Mouse (Mus musculus) spleen, embryonic (tissue): ENCODE results near the gene Hsf2bp.

Source experiments
- CTCF ChIA-PET: fragments of 350-600 bp; sonication (Branson Sonifier 250); formaldehyde crosslinking; loops from one replicate; lab custom pipeline; 2022; lab: Charles Lee

The Hsf2bp gene

DNA sequence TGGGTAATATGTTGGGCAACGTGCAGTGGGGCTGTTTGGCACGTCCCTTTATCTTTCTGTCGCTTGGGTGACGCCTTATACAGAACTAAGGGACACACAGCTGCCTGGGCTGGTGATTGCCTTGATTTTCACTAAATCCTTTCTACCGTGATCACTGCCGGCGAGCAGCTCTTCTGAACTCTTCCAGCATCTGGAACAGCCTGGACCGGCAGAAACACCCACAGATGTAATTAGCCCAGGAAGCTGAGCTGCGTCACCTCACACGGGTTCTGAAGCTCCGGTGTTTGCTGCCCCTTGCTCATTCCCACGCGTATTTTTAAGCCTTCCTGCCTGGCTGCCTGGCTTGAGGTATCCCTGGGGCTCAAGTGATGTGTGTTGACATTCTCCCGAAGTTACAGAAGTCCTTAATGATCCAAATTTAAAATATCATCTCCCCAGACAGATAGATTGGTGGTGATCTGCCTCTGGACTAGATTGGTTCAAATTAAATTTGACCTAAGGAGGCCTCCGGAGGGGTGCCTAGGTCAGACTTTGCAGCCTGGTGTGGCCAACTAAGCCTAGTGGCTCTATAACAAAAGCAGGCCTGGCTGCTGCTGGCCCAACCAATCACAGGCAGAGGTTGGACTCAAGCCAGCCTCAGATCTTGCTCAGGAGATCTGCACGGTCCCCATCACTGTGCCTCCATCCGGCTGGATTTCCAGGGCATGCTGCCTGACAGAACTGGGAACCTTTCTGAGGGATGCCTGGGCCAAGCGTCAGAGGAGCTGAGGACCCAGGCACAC is 123.1 kb downstream of the Hsf2bp start:
- CTCF ChIA-PET: no interaction called here

DNA sequence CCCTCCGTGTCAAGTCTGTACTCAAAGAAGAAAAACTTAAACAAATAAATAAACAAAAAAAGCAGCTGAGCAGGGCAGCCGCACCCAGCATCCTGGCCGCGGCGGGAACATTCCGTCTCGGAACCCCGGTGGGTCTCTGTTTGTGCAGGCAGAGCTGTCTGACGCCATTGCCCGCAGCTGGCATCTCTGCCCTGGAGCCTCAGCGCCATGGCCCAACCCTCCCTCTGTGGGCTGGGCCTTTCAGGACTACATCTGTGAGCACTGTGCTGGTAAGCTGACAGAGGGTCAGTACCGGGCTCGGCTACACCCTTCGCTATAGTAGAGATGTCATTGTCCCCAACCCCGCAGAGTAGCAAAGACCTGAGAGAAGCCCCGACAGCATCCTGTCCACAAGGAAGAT is 123.8 kb downstream of the Hsf2bp start:
- CTCF ChIA-PET: no interaction called here

DNA sequence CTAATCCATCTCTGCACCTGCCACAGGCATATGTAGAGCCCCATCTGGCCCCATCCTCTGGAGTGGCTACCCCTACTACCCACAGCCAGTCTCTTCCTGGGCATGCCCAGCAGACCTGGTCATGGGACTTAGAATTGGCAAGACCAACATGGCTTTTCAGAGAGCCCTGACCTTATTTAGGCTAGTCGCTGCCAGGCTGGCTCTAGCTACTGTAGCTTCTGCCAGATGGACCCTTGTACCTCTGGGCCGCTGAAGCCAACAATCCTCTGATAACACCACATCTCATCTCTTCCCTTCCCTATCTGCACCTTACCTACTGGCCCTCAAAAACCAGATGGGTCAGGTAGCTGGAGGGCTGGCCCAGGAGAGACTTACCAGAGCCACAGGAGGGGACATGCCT is 127.2 kb downstream of the Hsf2bp start:
- CTCF ChIA-PET: no interaction called here

DNA sequence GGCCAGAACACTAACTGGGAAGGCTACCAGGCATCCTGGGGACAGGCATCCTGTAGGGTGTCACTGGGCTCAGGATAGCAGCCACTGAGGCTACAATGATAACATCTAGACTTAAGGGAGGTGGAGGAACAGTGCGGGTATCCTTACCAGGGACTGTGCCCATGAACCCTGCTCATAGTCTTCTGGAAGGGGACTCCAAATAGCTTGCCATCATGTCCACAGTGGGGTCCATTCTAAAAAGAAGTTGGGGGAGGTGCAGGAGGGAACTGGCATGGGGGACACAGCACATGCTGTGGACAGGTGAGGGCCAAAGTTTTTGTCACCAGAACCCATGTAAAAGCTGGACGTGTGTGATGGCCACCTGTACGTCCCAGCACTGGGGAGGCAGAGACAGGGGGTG is 129.7 kb downstream of the Hsf2bp start:
- CTCF ChIA-PET: no interaction called here

DNA sequence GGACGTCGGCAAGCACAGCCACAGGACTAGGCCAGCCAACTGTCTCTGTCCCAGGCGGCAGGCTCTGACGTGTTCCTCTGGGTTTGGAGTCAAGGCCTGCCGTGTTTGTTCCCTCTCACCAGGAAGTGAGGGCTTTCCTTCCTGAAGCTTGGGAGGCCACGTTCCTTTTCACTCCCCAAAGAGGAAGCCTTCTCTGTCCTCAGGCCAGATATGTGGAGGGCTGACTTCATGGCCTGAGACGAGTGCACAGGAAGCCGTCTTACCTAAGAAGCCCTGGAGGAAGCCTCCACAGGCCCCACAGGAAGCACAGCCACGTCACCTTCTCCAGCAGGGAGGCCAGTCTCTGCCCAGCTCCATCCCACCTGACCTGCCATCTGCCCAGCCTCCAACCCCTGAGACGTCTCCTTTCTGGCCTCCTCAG is 130.3 kb downstream of the Hsf2bp start:
- CTCF ChIA-PET: no interaction called here

DNA sequence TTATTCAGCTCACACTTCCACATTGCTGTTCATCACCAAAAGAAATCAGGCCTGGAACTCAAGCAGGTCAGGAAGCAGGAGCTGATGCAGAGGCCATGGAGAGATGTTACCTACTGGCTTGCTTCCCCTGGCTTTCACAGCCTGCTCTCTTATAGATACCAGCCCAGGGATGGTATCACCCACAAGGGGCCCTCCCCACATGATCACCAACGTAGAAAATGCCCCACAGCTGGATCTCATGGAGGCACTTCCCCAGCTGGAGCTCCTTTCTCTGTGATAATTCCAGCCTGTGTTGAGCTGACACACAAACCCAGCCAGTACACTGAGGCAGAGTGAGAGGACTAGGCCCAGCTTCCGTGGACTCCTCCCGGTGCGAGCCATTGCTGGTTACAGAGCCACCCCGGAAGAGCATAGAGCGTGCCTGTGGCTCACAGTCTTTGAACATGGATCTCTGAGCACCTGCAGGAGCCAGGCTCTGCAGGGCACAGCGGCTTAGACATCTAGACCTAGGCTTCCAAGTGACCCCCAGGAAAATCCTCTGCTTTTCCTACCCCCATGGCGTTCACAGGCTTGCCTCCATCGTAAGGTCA is 130.9 kb downstream of the Hsf2bp start:
- CTCF ChIA-PET: interaction anchor here (0.6 kb wide), 1 partner anchor 57 kb away, joined by 4 read pairs; no protein-coding TSS in a partner anchor

DNA sequence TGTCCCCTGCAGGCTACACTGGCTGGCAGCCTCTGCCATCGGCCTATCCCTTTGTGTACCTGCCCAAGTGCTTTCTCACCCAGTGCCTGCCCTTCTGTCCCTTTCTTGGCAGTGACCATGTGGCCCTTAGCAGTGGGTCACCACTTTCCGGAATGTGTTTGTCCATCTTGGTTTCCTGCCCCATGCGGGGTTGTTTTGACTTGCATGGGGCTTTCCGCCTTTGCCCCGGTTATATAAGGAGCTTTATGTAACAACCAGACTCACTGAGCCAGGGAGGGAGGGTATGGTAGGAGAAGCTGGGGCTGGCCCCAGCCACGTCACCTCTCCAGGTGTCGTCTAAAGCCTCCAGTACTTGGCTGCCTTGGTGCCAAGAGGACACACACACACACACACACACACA is 132.1 kb downstream of the Hsf2bp start:
- CTCF ChIA-PET: no interaction called here

DNA sequence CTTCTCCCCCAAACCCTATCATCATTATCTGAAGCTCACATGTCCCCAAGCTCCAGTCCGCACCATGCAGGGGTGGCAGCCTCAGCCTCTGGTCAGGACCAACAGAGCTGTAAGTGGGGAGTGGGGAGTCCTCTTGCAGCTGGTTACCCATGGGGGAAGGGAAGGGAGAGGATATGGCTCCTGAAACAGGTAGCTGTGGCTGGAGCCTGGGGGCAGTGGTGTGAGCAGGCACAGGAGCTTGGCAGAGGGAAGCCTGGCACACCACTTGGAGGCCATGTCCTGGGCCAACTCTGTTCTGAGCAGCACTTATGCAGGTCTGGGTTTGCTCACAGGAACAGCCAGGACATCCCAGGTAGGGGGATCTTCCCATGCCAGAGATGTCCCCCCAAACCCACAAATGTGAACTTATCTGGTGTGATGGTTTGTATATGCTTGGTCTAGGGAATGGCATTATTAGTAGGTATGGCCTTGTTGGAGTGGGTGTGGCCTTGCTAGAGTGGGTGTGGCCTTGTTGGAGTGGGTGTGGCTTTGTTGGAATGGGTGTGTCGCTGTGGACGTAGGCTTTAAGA is 133.4 kb downstream of the Hsf2bp start:
- CTCF ChIA-PET: no interaction called here

DNA sequence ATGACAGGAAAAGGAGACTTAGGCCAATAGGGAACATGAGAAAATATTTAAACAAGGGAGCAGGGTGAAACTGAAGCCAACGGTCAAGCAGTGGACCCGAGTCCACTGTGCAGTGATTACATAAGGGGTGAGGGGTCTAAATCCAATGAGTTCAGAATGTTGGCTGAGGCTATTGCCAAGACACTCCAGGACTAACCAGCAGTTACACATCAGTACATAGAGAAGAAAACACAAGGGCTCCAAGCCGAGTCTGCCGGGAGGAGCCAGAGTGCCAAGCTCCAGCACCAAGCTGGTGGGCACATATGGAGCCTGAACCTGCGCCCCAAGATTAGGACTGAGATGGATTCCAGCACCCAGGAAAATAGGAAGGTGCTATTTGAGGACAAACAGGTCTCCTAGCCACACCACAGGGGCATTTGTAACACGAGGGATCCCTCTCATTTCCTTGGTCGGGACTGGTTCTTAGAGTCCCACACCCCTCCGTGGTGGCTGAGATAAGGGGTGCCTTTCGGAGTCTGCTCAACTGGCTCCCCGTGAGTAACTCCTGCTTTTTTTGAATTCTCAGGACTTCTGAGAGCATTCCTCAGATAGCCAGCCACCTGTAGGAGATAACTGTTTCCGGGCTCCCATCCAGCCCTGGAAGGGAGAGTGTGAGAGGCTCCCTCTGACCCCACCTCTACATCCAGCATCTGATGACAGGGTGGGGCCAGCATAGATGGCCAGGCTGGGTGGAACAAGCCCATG is 134.5 kb downstream of the Hsf2bp start:
- CTCF ChIA-PET: no interaction called here

DNA sequence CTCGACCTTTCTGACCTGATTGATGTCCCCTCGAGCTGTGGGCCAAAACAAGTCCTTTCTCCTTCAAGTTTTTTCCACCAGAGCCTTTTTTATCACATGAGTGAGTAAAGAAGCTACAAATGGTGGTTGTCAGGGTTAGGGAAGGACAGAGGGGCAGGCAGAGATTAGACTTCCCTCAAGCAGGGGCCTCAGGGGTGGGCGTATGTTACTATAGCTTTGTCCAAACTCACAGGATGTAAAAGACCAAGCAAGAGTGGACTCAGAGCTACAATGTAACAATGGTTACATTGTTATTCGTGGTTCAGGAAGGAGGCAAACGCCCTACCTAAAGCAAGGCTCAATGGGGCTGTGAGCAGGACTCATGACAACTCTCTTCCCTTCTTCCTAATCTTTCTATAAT is 137.2 kb downstream of the Hsf2bp start:
- CTCF ChIA-PET: no interaction called here

DNA sequence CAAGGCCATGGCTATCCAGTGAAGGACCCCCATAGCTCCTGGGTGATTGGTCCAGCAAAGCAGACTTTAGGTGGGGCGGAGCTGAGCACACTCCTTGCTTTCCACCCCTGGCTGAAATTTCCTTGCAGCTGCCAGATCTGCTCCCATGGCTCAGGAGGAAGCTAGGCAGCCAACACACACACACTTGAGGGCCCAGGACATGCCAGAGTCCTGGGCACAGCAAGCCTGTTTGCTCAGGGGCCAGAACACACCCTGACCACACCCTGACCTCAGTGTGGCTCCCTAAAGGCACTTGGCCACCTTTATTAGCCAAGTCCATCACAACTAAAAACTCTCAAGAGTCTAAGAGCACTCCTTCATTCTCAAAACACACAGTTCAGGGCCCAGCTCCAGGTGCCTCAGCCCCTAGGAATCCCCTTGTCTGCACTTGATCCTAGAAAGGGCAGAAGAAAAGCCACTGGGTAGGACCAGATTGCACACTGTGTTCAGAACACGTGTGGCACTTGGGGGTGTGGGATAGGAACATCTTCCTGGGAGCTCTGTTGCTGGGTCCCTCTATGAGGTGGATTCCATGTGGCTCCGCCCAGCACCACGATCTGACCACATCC is 138.9 kb downstream of the Hsf2bp start:
- CTCF ChIA-PET: interaction anchor here (1.2 kb wide), 1 partner anchor 1042 kb away, joined by 15 read pairs; no protein-coding TSS in a partner anchor

DNA sequence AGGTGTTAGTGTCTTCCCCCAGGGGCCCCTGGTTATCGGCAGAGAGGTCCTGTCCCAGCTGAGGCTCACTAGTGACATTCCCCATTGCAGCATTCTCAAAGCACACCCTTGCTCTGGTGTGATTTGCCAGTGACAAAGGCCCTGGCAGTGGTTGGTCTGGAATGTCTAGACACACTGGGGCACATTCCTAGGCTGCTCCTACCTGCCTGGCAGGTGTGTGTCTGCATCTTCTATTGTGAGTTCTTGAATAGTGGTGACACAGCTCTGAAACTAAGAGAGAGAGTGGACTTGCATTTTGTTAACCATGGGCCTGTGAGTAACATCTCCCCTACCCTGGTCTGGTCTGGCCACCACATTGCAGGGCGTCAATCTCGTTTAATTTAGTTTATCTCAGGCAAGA is 139.4 kb downstream of the Hsf2bp start:
- CTCF ChIA-PET: no interaction called here

DNA sequence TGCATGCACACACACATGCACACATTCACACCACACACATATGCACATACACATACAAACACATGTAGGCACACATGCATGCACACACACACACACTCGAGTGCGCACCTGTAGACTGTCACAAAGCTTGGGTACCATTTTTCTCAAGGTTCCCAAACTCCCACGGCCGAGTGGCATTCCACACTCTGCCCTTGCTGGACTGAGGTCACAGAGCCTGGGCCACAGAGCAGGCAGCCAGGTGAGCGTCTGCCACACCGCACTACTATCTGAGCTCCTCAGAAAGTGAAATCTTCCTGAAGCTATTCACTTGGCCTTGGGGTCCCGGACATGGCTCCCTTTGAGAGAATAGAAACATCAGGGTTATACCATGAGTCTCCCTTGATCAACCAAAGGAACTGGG is 139.8 kb downstream of the Hsf2bp start:
- CTCF ChIA-PET: interaction anchor here (0.6 kb wide), 1 partner anchor 682 kb away, joined by 4 read pairs; no protein-coding TSS in a partner anchor
